Mouse (Mus musculus) brain, embryonic 18.5 days (tissue): ENCODE data around the gene Xlr4c.
"Not testable (repeated sequence)": the region's sequence is repeated elsewhere in the genome, so short reads cannot be mapped to it uniquely, and the experiment has no call there.

Experiments
- DNase-seq: peaks from one replicate; pipeline ENCODE4 v3.0.0-alpha.2; 2012; ENCODE audit warnings: low read depth, low spot score

Gene Xlr4c

GRCm38 (mm10) chrX:73242821-73243325, at the start of gene Xlr4c:
Xlr4c (minus strand) TSS chrX:73243130.
- not testable (repeated sequence) for DNase-seq

- DNase-seq: not testable (repeated sequence)
Observed at GRCm38 (mm10) chrX:73265270-73265669, 22.3 kb upstream of the Xlr4c start, which contains the start of gene Xlr3c. Xlr3c (minus strand) TSS chrX:73265390.

- not testable (repeated sequence) for DNase-seq
Observed at GRCm38 (mm10) chrX:73262428-73262827, 19.5 kb upstream of the Xlr4c start.

- no peak for DNase-seq
Observed at GRCm38 (mm10) chrX:73229288-73229687, 13.6 kb downstream of the Xlr4c start.

- DNase-seq: no peak
Observed at GRCm38 (mm10) chrX:73228606-73229214, 14.2 kb downstream of the Xlr4c start.

GRCm38 (mm10) chrX:73227914-73228605, 14.9 kb downstream of the Xlr4c start, which contains the start of gene F8a:
F8a (plus strand) TSS chrX:73228291.
- DNase-seq: peak; percentile 77

GRCm38 (mm10) chrX:73225365-73225764, 17.6 kb downstream of the Xlr4c start:
- DNase-seq: no peak

GRCm38 (mm10) chrX:73213819-73214564, 28.9 kb downstream of the Xlr4c start, which contains the start of gene Xlr4b:
Xlr4b (plus strand) TSS chrX:73214333.
- DNase-seq: not testable (repeated sequence)

GRCm38 (mm10) chrX:73191934-73192333, 51.0 kb downstream of the Xlr4c start, which contains the start of gene Xlr3b:
Xlr3b (plus strand) TSS chrX:73192207.
- DNase-seq: not testable (repeated sequence)
